Mouse (Mus musculus) ES-E14 (cell line): Measurements from ENCODE around the gene Dennd4a. TPM values are rescaled to one million over a fixed set of nuclear protein-coding genes. Genes with fewer than 3 reads are reported as not detected.

ENCODE experiments used
- DNase-seq: peaks from one replicate; pipeline ENCODE4 v3.0.0-alpha.2; 2013; ENCODE audit warnings: low read depth, low spot score
- H3K27ac ChIP-seq: 2 replicates; pipeline ENCODE4 v1.5.1; 2012; ENCODE audit warnings: low read depth, mild to moderate bottlenecking, low read length, moderate library complexity, mixed read lengths; ENCODE audit not compliant: poor library complexity, insufficient read depth, severe bottlenecking
- H3K36me3 ChIP-seq: 2 replicates; pipeline ENCODE4 v1.6.1; 2012; ENCODE audit warnings: mild to moderate bottlenecking, low read length, moderate library complexity, mixed read lengths; ENCODE audit not compliant: control insufficient read depth, poor library complexity, insufficient read depth, severe bottlenecking
- H3K4me1 ChIP-seq, 2 experiments: fragments of 150-350 bp in 1 of 2; sonication (generic) in 1 of 2; 2 replicates each; pipeline ENCODE4 v1.6.1; 2012; ENCODE audit warnings: low read length in 2 of 2, mild to moderate bottlenecking in 1 of 2, mixed read lengths in 1 of 2; ENCODE audit not compliant: control insufficient read depth in 2 of 2, insufficient read depth in 2 of 2, poor library complexity in 1 of 2
- H3K4me3 ChIP-seq, 2 experiments: fragments of 150-350 bp in 1 of 2; sonication (generic) in 1 of 2; 2 replicates each; pipeline ENCODE4 v1.5.1; 2012; ENCODE audit warnings: low read length in 2 of 2, low read depth in 1 of 2, mild to moderate bottlenecking in 1 of 2, mixed read lengths in 1 of 2; ENCODE audit not compliant: insufficient read depth in 1 of 2, poor library complexity in 1 of 2, severe bottlenecking in 1 of 2
- H3K9ac ChIP-seq: 2 replicates; pipeline ENCODE4 v1.6.1; 2012; ENCODE audit warnings: low read depth, mild to moderate bottlenecking, low read length, mixed read lengths; ENCODE audit not compliant: poor library complexity, insufficient read depth, severe bottlenecking
- H3K9me3 ChIP-seq: fragments of 150-350 bp; sonication (generic); 2 replicates; pipeline ENCODE4 v1.6.1; 2012; ENCODE audit warnings: low read depth, mild to moderate bottlenecking, low read length; ENCODE audit not compliant: control insufficient read depth, insufficient read depth
- CHD2 ChIP-seq: IDR thresholded peaks from 2 replicates; pipeline ENCODE4 v1.6.1; 2014; ENCODE audit warnings: mild to moderate bottlenecking, low read depth, low read length, inconsistent platforms
- HCFC1 ChIP-seq: IDR thresholded peaks from 2 replicates; pipeline ENCODE4 v1.6.1; 2012; ENCODE audit warnings: low read length, inconsistent platforms, borderline replicate concordance; ENCODE audit not compliant: insufficient read depth
- MAFK ChIP-seq: IDR thresholded peaks from 2 replicates; pipeline ENCODE4 v1.6.1; 2014; ENCODE audit warnings: mild to moderate bottlenecking, low read depth, low read length, inconsistent platforms; ENCODE audit not compliant: insufficient read depth
- ZC3H11A ChIP-seq: IDR thresholded peaks from 2 replicates; pipeline ENCODE4 v1.6.1; 2012; ENCODE audit warnings: low read depth, mild to moderate bottlenecking, inconsistent platforms, low read length, borderline replicate concordance
- ZNF384 ChIP-seq: IDR thresholded peaks from 2 replicates; pipeline ENCODE4 v1.6.1; 2012; ENCODE audit warnings: low read depth, low read length, inconsistent platforms
- in situ Hi-C, 2 experiments: fragments of 600-800 bp; cut with MboI; formaldehyde crosslinking; loops; one replicate each; pipeline ENCODE4 v1.15.1; 2025; ENCODE audit warnings: low sequenced_read_pairs in 2 of 2, inconsistent platforms in 1 of 2; ENCODE audit not compliant: unreplicated experiment in 2 of 2
- total RNA-seq: library from RNA; depleted of rRNA; stranded (reverse); fragments of 300-350 nt; gene quantifications from 2 replicates; pipeline ENCODE4 v1.2.3, GENCODE M21; 2012

The Dennd4a gene
- total RNA-seq, 1 experiment, result 3.7 TPM

- DNase-seq, result no peak
- H3K9me3 ChIP-seq, result no peaks in the 10 kb centered on the region
- no peak overlapping the region for H3K4me3 ChIP-seq
- no peaks in the 10 kb centered on the region for H3K36me3 ChIP-seq
- no peak overlapping the region for H3K9ac ChIP-seq
- in situ Hi-C loops, result no loop called here
- no peaks in the 10 kb centered on the region for H3K4me1 ChIP-seq
- H3K27ac ChIP-seq, result no peak overlapping the region
- TF ChIP-seq MAFK, result no peak
- no peak for TF ChIP-seq CHD2
- no peak for TF ChIP-seq ZC3H11A
- no peak for TF ChIP-seq HCFC1
- TF ChIP-seq ZNF384, result no peak
Observed at GRCm38 (mm10) chr9:64794448-64795420, 16.4 kb upstream of the Dennd4a start.

- TF ChIP-seq MAFK (no peak), ZNF384 (peak; percentile 59; the same call in 1 of the 2 replicates)
- DNase-seq, result no peak
- in situ Hi-C loops, result no loop called here
- no peak overlapping the region for H3K27ac ChIP-seq
- H3K9ac ChIP-seq, result no peak overlapping the region
- no peaks in the 10 kb centered on the region for H3K4me1 ChIP-seq
- no peaks in the 10 kb centered on the region for H3K9me3 ChIP-seq
- H3K4me3 ChIP-seq, result no peak overlapping the region
- no peaks in the 10 kb centered on the region for H3K36me3 ChIP-seq
Observed at GRCm38 (mm10) chr9:64795846-64796615, 15.1 kb upstream of the Dennd4a start.

- H3K4me3 ChIP-seq, result no peak overlapping the region
- in situ Hi-C loops, result no loop called here
- no peaks in the 10 kb centered on the region for H3K36me3 ChIP-seq
- no peak for DNase-seq
- TF ChIP-seq ZC3H11A (no peak), MAFK (no peak), CHD2 (no peak), ZNF384 (no peak)
- H3K9ac ChIP-seq, result no peak overlapping the region
- H3K9me3 ChIP-seq, result no peaks in the 10 kb centered on the region
- H3K27ac ChIP-seq, result no peak overlapping the region
- H3K4me1 ChIP-seq, result no peaks in the 10 kb centered on the region
Observed at GRCm38 (mm10) chr9:64797392-64797791, 13.7 kb upstream of the Dennd4a start.

- H3K9me3 ChIP-seq, result no peaks in the 10 kb centered on the region
- TF ChIP-seq HCFC1 (no peak), ZC3H11A (no peak), ZNF384 (no peak), MAFK (no peak), CHD2 (no peak)
- DNase-seq, result no peak
- no peaks in the 10 kb centered on the region for H3K4me1 ChIP-seq
- H3K27ac ChIP-seq, result no peak overlapping the region
- H3K4me3 ChIP-seq, result no peak overlapping the region
- in situ Hi-C loops, result no loop called here
- H3K9ac ChIP-seq, result no peak overlapping the region
- no peaks in the 10 kb centered on the region for H3K36me3 ChIP-seq
Observed at GRCm38 (mm10) chr9:64798099-64798498, 13.0 kb upstream of the Dennd4a start.
